ENCODE assay signal across 9 mouse cellular contexts in genomic region chr9:108261865-108262264, GRCm38 (mm10). TPM values are rescaled to one million over a fixed set of nuclear protein-coding genes. Genes with fewer than 3 reads are reported as not detected.
DNase-seq lines count a peak whose midpoint lies in the region; ATAC-seq and TF ChIP-seq lines count a peak whose summit lies in the region.
"Had no signal": no experiment of that assay in that cellular context is flagged by ENCODE, and none has a peak within 500 bp of the region (broad histone marks: within the 10 kb centered on the region; RNA-seq: fewer than 3 reads in every experiment).

No protein-coding gene starts in this region.

- TF ChIP-seq CTCF in layer of hippocampus, adult 2 months (conservative IDR thresholded peaks at IDR 0.05), result no peak

- H3K27ac ChIP-seq in layer of hippocampus, adult 2 months, result no peak overlapping the region
- H3K27ac ChIP-seq in forebrain, embryonic 12.5 days, result no peak overlapping the region
- H3K27ac ChIP-seq in intestine, embryonic 15.5 days, result no peak overlapping the region
- H3K27ac ChIP-seq in neural tube, embryonic 14.5 days (ENCODE audit: low read depth, low read length), result no peak overlapping the region

- no peak for ATAC-seq in forebrain, embryonic 12.5 days (ENCODE audit: low FRiP score)
- ATAC-seq in intestine, embryonic 15.5 days, result no peak
- no peak for ATAC-seq in neural tube, embryonic 14.5 days (ENCODE audit: low read depth)

- H3K9ac ChIP-seq in forebrain, embryonic 12.5 days, result no peak overlapping the region
- peak overlapping the region; percentile 17; the same call in 1 of the 2 replicates for H3K9ac ChIP-seq in intestine, embryonic 15.5 days
- no peak overlapping the region for H3K9ac ChIP-seq in neural tube, embryonic 14.5 days (replicated peaks; ENCODE audit: low read depth, low read length)

- peaks cover 30% of the 10 kb centered on the region for H3K4me1 ChIP-seq in forebrain, embryonic 12.5 days
- peaks cover 25% of the 10 kb centered on the region for H3K4me1 ChIP-seq in intestine, embryonic 15.5 days (replicated peaks)
- H3K4me1 ChIP-seq in neural tube, embryonic 14.5 days (ENCODE audit: control insufficient read depth, insufficient read depth, low read length), result peaks cover 19% of the 10 kb centered on the region

- H3K9me3 ChIP-seq in forebrain, embryonic 12.5 days, result no peaks in the 10 kb centered on the region
- no peaks in the 10 kb centered on the region for H3K9me3 ChIP-seq in intestine, embryonic 15.5 days
- H3K9me3 ChIP-seq in neural tube, embryonic 14.5 days (ENCODE audit: control insufficient read depth, low read length), result no peaks in the 10 kb centered on the region

- H3K27me3 ChIP-seq in forebrain, embryonic 12.5 days, result no peaks in the 10 kb centered on the region
- H3K27me3 ChIP-seq in intestine, embryonic 15.5 days (replicated peaks), result no peaks in the 10 kb centered on the region
- no peaks in the 10 kb centered on the region for H3K27me3 ChIP-seq in neural tube, embryonic 14.5 days (ENCODE audit: control insufficient read depth, insufficient read depth, low read length)

- no peak for DNase-seq in layer of hippocampus, adult 2 months (ENCODE audit: low spot score in 2 of 2)
- no peak for DNase-seq in layer of hippocampus, adult 9-11 months
- DNase-seq in layer of hippocampus, adult 8-10 months (ENCODE audit: low spot score in 2 of 2), result no peak
- no peak for DNase-seq in testis, postnatal 10 days (ENCODE audit: low spot score)
- no peak for DNase-seq in ovary, postnatal 14 days (ENCODE audit: low spot score)
- DNase-seq: cerebellum, adult 11-12 months had no signal

- H3K4me2 ChIP-seq in forebrain, embryonic 12.5 days, result peak overlapping the region; percentile 68
- H3K4me2 ChIP-seq in intestine, embryonic 15.5 days (replicated peaks), result peak overlapping the region; percentile 82
- peak overlapping the region; percentile 53; the same call in 1 of the 2 replicates for H3K4me2 ChIP-seq in neural tube, embryonic 14.5 days (ENCODE audit: low read depth, low read length)

- 80% methylated on average over 7 of the region's 7 CpGs for WGBS in forebrain, embryonic 12.5 days
- 59% methylated on average over 7 of the region's 7 CpGs for WGBS in intestine, embryonic 15.5 days
- 74% methylated on average over 7 of the region's 7 CpGs for WGBS in neural tube, embryonic 14.5 days

- H3K36me3 ChIP-seq in forebrain, embryonic 12.5 days (replicated peaks), result 0 out of 2 replicates have a peak, but pooled peaks cover 3% of the 10 kb centered on the region
- H3K36me3 ChIP-seq in intestine, embryonic 15.5 days, result no peaks in the 10 kb centered on the region
- H3K36me3 ChIP-seq in neural tube, embryonic 14.5 days (ENCODE audit: control insufficient read depth, insufficient read depth, low read length), result no peaks in the 10 kb centered on the region

- H3K4me3 ChIP-seq in layer of hippocampus, adult 2 months, result peak overlapping the region; percentile 93
- H3K4me3 ChIP-seq in forebrain, embryonic 12.5 days (replicated peaks), result peak overlapping the region; percentile 96
- peak overlapping the region; percentile 95 for H3K4me3 ChIP-seq in intestine, embryonic 15.5 days (replicated peaks)
- H3K4me3 ChIP-seq in neural tube, embryonic 14.5 days (ENCODE audit: low read depth, low read length), result peak overlapping the region; percentile 93; the same call in 1 of the 2 replicates

RNA-seq across cellular contexts. Expression of gene Dag1, which starts 1.9 kb away (rescaled TPM):
- total RNA-seq in layer of hippocampus, adult 2 months (2021), result 10 to 100 TPM; 74.4 to 76.5 TPM
- 62.7 and 67.9 TPM in 2 replicates for polyA plus RNA-seq in forebrain, embryonic 12.5 days (2016; fragmentation: Nextera tagmentation; extraction: Ambion mirVana)
- polyA plus RNA-seq in intestine, embryonic 15.5 days (2015; fragmentation: Nextera tagmentation; extraction: Ambion mirVana), result 72.9 and 75.1 TPM in 2 replicates
- polyA plus RNA-seq in neural tube, embryonic 14.5 days (2014; fragmentation: Nextera tagmentation; extraction: Ambion mirVana), result 58.6 and 74.6 TPM in 2 replicates
- 10 to 100 TPM; 70.4 to 75.9 (median 73.9) TPM for total RNA-seq in layer of hippocampus, adult 8-10 months (2022)

RNA-seq across cellular contexts. Expression of gene Nicn1, which starts 28.4 kb away (rescaled TPM):
- 100 to 1,000 TPM; 109 to 114 TPM for total RNA-seq in layer of hippocampus, adult 2 months (2021)
- 65.0 and 69.8 TPM in 2 replicates for polyA plus RNA-seq in forebrain, embryonic 12.5 days (2016; fragmentation: Nextera tagmentation; extraction: Ambion mirVana)
- 28.9 and 29.5 TPM in 2 replicates for polyA plus RNA-seq in intestine, embryonic 15.5 days (2015; fragmentation: Nextera tagmentation; extraction: Ambion mirVana)
- polyA plus RNA-seq in neural tube, embryonic 14.5 days (2014; fragmentation: Nextera tagmentation; extraction: Ambion mirVana), result 130 and 165 TPM in 2 replicates
- 100 to 1,000 TPM; 106 to 131 (median 116) TPM for total RNA-seq in layer of hippocampus, adult 8-10 months (2022)

RNA-seq across cellular contexts. Expression of gene Amt, which starts 34.8 kb away (rescaled TPM):
- 10 to 100 TPM; 32.9 to 34.4 TPM for total RNA-seq in layer of hippocampus, adult 2 months (2021)
- polyA plus RNA-seq in forebrain, embryonic 12.5 days (2016; fragmentation: Nextera tagmentation; extraction: Ambion mirVana), result 17.7 and 22.4 TPM in 2 replicates
- polyA plus RNA-seq in intestine, embryonic 15.5 days (2015; fragmentation: Nextera tagmentation; extraction: Ambion mirVana), result 20.9 and 23.2 TPM in 2 replicates
- 24.7 and 27.9 TPM in 2 replicates for polyA plus RNA-seq in neural tube, embryonic 14.5 days (2014; fragmentation: Nextera tagmentation; extraction: Ambion mirVana)
- 10 to 100 TPM; 30.1 to 37.2 (median 34.8) TPM for total RNA-seq in layer of hippocampus, adult 8-10 months (2022)

RNA-seq across cellular contexts. Expression of gene Rhoa, which starts 44.1 kb away (rescaled TPM):
- total RNA-seq in layer of hippocampus, adult 2 months (2021), result 100 to 1,000 TPM; 155 to 163 TPM
- polyA plus RNA-seq in forebrain, embryonic 12.5 days (2016; fragmentation: Nextera tagmentation; extraction: Ambion mirVana), result 331 and 341 TPM in 2 replicates
- 422 and 453 TPM in 2 replicates for polyA plus RNA-seq in intestine, embryonic 15.5 days (2015; fragmentation: Nextera tagmentation; extraction: Ambion mirVana)
- 151 and 173 TPM in 2 replicates for polyA plus RNA-seq in neural tube, embryonic 14.5 days (2014; fragmentation: Nextera tagmentation; extraction: Ambion mirVana)
- total RNA-seq in layer of hippocampus, adult 8-10 months (2022), result 100 to 1,000 TPM; 157 to 186 (median 166) TPM

RNA-seq across cellular contexts. Expression of gene Tcta, which starts 44.1 kb away (rescaled TPM):
- 10 to 100 TPM; 35.4 to 36.0 TPM for total RNA-seq in layer of hippocampus, adult 2 months (2021)
- polyA plus RNA-seq in forebrain, embryonic 12.5 days (2016; fragmentation: Nextera tagmentation; extraction: Ambion mirVana), result 30.5 and 30.7 TPM in 2 replicates
- polyA plus RNA-seq in intestine, embryonic 15.5 days (2015; fragmentation: Nextera tagmentation; extraction: Ambion mirVana), result 34.1 and 37.1 TPM in 2 replicates
- polyA plus RNA-seq in neural tube, embryonic 14.5 days (2014; fragmentation: Nextera tagmentation; extraction: Ambion mirVana), result 55.2 and 60.8 TPM in 2 replicates
- 10 to 100 TPM; 31.7 to 39.2 (median 36.8) TPM for total RNA-seq in layer of hippocampus, adult 8-10 months (2022)
